Mouse (Mus musculus): ENCODE measurements around the gene Cggbp1.

The Cggbp1 gene

GRCm38 (mm10) chr16:64873416-64874305, 21.9 kb downstream of the Cggbp1 start:
- peak; percentile 46 to 65 for DNase-seq

- no peak for DNase-seq
Observed at GRCm38 (mm10) chr16:64875384-64875783, 23.6 kb downstream of the Cggbp1 start.

GRCm38 (mm10) chr16:64875822-64876221, 24.0 kb downstream of the Cggbp1 start:
- no peak for DNase-seq

GRCm38 (mm10) chr16:64876631-64877265, 25.0 kb downstream of the Cggbp1 start:
- no peak for DNase-seq

GRCm38 (mm10) chr16:64877314-64877713, 25.5 kb downstream of the Cggbp1 start:
- DNase-seq: no peak

GRCm38 (mm10) chr16:64878611-64879132, 26.9 kb downstream of the Cggbp1 start:
- no peak for DNase-seq

- DNase-seq: no peak
Observed at GRCm38 (mm10) chr16:64879735-64880134, 27.9 kb downstream of the Cggbp1 start.

GRCm38 (mm10) chr16:64880986-64881385, 29.2 kb downstream of the Cggbp1 start:
- no peak for DNase-seq

GRCm38 (mm10) chr16:64881442-64881841, 29.6 kb downstream of the Cggbp1 start:
- DNase-seq: no peak

GRCm38 (mm10) chr16:64883896-64884295, 32.1 kb downstream of the Cggbp1 start:
- DNase-seq: no peak

- no peak for DNase-seq
Observed at GRCm38 (mm10) chr16:64884420-64884838, 32.6 kb downstream of the Cggbp1 start.

GRCm38 (mm10) chr16:64885142-64885541, 33.3 kb downstream of the Cggbp1 start:
- no peak for DNase-seq

GRCm38 (mm10) chr16:64885547-64885946, 33.8 kb downstream of the Cggbp1 start:
- no peak for DNase-seq

GRCm38 (mm10) chr16:64889496-64889895, 37.7 kb downstream of the Cggbp1 start:
- no peak for DNase-seq

- no peak for DNase-seq
Observed at GRCm38 (mm10) chr16:64899084-64899483, 47.3 kb downstream of the Cggbp1 start.

GRCm38 (mm10) chr16:64903328-64903727, 51.5 kb downstream of the Cggbp1 start:
- no peak for DNase-seq

GRCm38 (mm10) chr16:64907112-64907511, 55.3 kb downstream of the Cggbp1 start:
- DNase-seq: no peak

GRCm38 (mm10) chr16:64908747-64909146, 57.0 kb downstream of the Cggbp1 start:
- DNase-seq: no peak

Data from thymus, adult 18-20 months (tissue).